ENCODE assay signal across 8 mouse cellular contexts in the genomic region with DNA sequence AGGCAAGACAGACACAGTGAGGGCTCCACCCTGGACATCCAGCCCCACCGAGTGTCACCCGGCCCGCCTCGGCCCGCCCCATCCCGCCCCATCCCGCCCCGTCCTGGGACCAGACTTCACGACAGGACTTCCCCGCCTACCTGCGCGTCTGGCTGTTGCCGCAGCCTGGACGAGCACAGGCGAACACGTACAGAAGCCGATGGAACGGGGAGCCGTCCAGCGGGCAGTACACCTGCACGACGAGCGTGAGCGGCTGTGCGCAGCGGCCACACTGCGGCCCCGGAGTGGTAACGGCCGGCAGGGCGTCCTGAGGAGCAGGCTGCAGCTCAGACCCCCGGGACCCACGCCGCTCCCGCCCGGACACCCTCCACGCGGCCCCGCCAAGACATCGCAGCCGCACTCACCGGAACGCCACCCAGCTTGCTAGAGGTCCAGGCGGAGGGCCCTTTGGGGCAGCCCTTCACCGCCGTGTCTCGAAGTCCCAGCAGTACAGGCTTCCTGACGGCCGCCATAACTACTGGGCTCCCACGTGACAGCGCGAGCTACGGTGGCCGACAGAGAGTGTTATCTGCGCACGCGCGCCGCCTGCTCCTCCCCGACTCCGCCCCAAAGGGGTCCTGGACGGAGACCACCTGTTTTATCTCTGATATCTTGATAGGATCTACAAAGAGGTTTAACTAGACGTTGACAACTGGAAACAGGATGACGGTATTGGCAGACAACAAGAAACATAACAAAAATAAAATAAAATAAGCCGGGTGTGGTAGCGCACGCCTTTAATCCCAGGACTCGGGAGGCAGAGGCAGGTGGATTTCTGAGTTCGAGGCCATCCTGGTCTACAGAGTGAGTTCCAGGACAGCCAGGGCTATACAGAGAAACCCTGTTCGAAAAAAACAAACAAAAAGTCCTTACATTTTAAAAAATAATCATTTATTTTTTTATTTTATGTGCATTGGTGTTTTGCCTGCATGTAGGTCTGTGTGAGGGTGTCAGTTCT. TPM values are rescaled to one million over a fixed set of nuclear protein-coding genes. Genes with fewer than 3 reads are reported as not detected.
A peak's percentile ranks its signal among the peaks of the same experiment; 100 is the strongest.
DNase-seq lines count a peak whose midpoint lies in the region; ATAC-seq lines count a peak whose summit lies in the region.

A gene (minus strand): TSS at position 530 of the 997 bp plus-strand sequence.

- peaks cover 11% of the 10 kb centered on the region for H3K4me1 ChIP-seq in hindbrain, embryonic 15.5 days (replicated peaks)

- H3K9me3 ChIP-seq in hindbrain, embryonic 15.5 days = no peaks in the 10 kb centered on the region

- peak within 1 kb of the TSS; percentile 100 for H3K4me3 ChIP-seq in hindbrain, embryonic 15.5 days

- peak; percentile 94 for ATAC-seq in hindbrain, embryonic 15.5 days (ENCODE audit: low FRiP score, low read depth)

- peak within 1 kb of the TSS; percentile 82 for H3K27ac ChIP-seq in hindbrain, embryonic 15.5 days (replicated peaks)

- peak within 1 kb of the TSS; percentile 87 for H3K4me2 ChIP-seq in hindbrain, embryonic 15.5 days

- 3% methylated on average over 70 of the region's 70 CpGs for WGBS in hindbrain, embryonic 15.5 days

- H3K36me3 ChIP-seq in hindbrain, embryonic 15.5 days = peaks cover 23% of the 10 kb centered on the region

- H3K27me3 ChIP-seq in hindbrain, embryonic 15.5 days = no peaks in the 10 kb centered on the region

- DNase-seq in R1 (ENCODE audit: low read depth, low spot score) = peak; percentile 92
- DNase-seq in cerebellum, postnatal 25 days = peak; percentile 95 to 97
- DNase-seq in frontal cortex, postnatal 36 days (ENCODE audit: low spot score in 2 of 2) = peak; percentile 92 to 93
- peak; percentile 81 for DNase-seq in left cerebral cortex, adult 11 months (ENCODE audit: low spot score)
- DNase-seq in lung, postnatal 4 days = peak; percentile 94
- peak; percentile 84 for DNase-seq in retina, postnatal 7 days (ENCODE audit: low read depth, low spot score)
- DNase-seq in urinary bladder, adult 2 months (ENCODE audit: low spot score) = peak; percentile 89

- peak within 1 kb of the TSS; percentile 96 for H3K9ac ChIP-seq in hindbrain, embryonic 15.5 days

RNA-seq across cellular contexts. Expression of the gene that starts here (rescaled TPM):
- polyA plus RNA-seq in hindbrain, embryonic 15.5 days (2015; fragmentation: Nextera tagmentation; extraction: Ambion mirVana) = 71.8 and 82.6 TPM in 2 replicates
- 34.9 and 44.6 TPM in 2 replicates for polyA plus RNA-seq in urinary bladder, adult 2 months (2012; rRNA removed)

Comparison
In these comparisons a context has a peak if more than half of its experiments do, and no peak if none do; other contexts are left out.
1. Peak in every context shown above with its lines: DNase-seq, ATAC-seq, H3K4me3 ChIP-seq and H3K27ac ChIP-seq.